Mouse (Mus musculus): Measurements from ENCODE around the gene Ubxn11.

Gene Ubxn11

GRCm38 (mm10) chr4:134090521-134091224 lies 11.7 kb upstream of the Ubxn11 start:
- DNase-seq (ENCODE audit: low spot score): no peak

- DNase-seq (ENCODE audit: low spot score): no peak
Observed at GRCm38 (mm10) chr4:134091225-134091529, 11.2 kb upstream of the Ubxn11 start.

DNA sequence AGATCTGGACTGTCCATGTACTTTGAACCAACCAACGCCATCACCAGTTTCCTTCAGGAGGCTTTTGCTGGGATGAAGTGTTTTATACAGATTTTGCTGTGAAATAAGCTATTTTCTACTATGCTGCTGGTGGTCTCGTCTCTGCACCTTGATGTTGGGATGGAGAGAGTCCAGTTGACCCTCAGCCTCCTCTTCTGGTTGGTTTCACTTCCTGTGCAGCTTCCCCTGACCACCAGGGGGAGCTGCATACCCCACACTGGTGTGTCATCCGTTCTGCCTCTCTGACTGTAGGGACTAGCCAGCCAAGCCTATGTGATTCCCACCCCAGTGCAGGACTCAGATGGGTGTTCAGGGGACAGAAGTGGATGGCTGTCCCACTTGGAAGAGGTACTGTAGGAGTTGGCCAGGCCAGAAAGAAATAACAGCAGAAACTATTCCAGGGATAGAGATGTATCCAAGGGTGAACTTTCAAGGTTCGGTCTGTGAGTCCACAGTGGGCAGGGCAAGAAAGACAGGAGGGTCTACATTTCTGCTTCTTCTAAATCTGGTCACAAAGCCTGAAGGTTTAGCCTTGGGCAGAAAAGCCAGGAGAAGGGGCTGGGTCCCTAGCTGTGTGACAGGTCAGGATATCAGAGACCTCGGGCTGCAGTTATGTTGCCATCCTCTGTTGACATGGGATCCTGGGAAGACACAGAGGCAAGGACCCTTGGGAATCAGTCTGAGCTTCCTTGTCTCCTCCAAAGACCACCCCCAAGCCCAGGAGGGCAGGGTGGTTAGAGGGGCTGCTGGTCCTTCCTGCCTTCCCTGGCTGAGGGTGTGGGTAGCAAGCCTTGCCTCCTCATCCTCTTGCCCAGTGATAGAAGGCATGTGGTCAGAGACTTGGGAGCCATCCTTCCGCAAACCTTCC lies 9.7 kb upstream of the Ubxn11 start:
- DNase-seq (ENCODE audit: low spot score): peak; percentile 61

GRCm38 (mm10) chr4:134094004-134094564 lies 8.3 kb upstream of the Ubxn11 start:
- no peak for DNase-seq (ENCODE audit: low spot score)

DNA sequence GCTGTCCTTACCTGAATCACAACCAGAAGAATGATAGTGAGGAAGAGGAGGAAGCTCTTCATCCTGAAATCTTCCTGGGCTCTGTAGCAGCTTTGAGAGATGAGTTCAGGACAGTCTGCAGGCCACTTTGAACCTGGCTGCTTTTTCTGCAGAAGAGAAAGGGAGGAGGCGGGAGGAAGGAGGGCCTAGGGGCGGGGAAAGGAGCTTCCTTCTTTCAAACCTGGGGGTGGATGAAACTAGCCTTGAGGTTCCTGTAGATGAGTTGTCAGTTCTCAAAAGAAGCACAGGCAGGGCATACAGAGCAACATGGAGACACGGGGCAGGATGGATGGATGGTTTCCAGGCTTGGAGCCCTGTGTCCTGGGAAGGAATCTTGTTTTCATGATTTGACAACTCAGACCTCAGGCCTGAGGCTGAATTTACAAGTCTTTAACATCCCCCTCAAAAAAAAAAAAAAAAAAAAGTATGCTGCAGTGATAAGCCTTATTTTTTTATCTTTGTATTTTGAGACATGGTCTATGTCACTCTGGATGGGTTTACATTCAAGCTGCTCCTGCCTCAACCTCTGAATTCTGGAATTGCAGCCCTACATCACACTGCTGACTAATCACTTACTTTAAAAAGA lies 7.3 kb upstream of the Ubxn11 start, which contains the start of gene Cd52:
TSS of gene Cd52 (minus strand) at position 160 of the 625 bp plus-strand sequence.
- no peak for DNase-seq (ENCODE audit: low spot score)

DNA sequence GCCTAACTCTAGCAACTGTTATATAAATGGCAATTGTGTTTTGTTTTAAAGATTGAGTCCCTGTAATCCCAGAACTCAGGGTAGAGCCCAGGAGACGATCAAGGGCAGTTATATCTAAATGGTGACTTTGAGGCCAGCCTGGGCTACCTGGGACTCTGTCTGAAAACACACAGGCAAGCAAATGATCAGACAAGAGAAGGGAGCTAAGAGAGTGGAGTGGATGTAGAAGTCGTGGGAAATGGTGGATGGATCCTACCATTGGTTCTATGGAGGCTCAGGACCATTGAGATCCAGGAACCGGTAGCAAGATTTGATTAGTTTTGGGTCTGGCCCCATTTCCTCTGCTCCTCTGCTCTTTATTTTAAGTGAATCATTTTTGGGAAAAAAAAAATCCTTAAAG lies 6.2 kb upstream of the Ubxn11 start:
- DNase-seq (ENCODE audit: low spot score): no peak

DNA sequence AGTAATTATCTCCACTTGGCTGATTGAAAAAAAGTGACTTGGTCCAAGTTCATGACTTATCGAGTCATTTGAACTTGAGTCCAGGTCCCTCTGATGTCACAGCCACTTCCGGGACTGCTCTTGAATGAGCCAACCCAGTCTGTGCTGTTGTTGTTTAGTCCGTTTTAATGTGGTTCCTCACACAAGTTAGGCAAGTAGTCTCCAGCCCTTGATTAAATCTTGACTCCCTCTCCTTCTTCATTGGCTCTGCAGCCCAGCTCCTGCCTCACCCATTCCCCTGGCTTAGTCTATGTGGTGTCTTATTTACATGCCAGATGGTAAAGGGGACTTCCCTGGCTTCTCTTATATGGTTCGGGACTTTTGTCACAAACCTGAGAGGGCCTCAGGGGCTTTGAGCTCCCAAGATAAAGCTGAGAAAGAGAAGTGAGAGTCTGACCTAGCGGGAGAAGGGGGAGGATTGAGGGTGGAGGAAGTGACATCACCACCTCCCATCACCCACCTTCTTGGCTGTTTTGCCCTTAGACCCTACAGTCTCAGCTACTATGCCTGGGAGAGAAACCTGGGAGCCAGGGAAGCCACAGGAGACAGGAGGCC lies 5.3 kb upstream of the Ubxn11 start:
- DNase-seq (ENCODE audit: low spot score): no peak

DNA sequence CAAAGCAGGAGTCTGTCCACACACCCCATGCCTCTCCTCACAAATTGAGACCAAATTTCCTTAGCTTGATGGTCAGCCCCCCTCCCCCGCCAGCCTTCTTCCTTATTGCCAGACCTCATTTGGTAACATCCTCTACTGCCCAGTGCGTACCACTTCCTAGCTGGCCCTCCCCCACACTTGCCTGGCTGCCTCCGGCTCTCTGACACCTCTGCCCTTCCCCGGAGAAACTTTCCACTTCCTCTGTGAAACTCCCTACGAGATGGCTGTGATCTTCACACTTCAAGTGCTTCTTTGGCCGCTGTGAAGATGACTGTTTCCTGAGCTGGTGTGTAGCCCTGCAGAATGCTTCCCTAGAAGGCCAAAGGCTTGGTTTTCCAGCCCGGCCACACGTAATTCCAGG lies 3.7 kb upstream of the Ubxn11 start:
- no peak for DNase-seq (ENCODE audit: low spot score)

DNA sequence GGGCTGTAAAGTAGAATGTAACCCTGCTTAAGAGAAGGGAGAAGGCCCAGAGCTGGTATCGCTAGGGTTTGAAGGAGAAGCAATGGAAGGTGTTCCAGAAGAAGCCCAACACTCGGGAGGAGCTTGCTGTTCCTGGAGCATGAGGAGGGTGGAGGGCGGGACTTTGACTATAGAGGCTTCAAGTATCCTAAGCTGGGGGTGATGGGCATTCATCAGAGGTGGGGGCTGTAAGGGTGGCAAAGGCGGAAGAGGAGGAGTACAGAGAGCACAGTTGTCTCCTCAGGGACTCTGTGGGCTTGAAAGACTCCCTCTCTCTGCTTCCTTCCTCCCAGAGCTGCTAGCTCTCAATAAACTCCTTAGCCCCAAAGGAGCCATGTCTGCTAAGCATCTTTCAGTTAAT lies 2.1 kb upstream of the Ubxn11 start:
- DNase-seq (ENCODE audit: low spot score): no peak

DNA sequence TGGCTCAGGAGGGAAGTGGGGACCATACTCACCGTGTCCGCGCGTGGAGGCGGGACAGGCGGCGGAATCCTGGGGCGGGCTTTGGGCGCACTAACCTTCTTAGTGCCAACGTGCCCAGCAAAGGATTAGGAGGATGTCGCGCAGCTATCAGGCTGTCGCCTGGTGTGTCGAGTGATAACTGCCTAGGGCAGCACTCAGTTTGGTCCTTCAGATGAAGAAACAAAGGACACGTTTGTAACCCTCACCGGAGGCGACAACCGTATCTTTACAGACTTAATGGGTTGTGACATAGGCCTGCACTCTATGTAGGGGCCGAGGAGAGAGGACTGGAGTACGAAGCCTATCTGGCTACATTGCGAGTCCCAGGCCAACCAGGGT lies 361 bp downstream of the Ubxn11 start:
- DNase-seq (ENCODE audit: low spot score): no peak

DNA sequence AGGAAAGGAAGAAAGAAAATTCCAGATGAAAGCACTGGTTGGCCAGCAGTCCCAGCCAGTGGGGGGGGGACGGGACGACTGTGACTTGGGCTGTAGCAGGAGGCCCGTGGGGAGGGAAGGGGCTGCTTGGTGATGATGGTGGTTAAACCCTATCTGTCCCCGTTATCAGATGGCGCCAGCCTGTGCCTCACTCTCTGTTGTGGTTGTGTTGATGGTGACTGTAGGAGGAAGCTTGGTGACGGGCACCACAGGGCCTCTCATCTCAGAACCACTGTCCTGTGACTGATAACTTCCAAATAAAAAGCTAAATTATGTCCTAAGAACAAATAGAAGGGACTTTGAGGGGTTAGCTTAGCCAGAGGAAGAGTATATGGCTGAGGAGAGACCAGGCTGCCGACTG lies 3.7 kb downstream of the Ubxn11 start:
- no peak for DNase-seq (ENCODE audit: low spot score)

DNA sequence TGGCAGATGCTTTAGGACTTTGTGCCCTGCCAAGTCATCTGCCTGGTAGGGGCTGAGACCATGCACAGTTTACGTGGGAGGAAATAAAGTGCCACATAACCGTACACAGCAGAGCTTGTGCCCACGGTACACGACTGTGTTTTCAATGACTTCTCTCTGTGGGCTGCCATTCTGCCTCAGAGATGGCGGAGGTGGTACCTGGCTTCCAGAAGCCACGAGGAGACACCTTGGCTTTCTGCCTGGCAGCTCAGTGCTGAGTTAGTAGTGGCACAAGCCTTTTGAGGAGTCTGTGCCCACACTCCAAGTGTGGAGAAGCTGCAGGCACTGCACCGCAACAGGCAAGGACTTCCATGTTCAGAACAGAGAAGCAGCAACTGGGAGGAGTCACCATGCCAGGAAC lies 5.4 kb downstream of the Ubxn11 start:
- no peak for DNase-seq (ENCODE audit: low spot score)

DNA sequence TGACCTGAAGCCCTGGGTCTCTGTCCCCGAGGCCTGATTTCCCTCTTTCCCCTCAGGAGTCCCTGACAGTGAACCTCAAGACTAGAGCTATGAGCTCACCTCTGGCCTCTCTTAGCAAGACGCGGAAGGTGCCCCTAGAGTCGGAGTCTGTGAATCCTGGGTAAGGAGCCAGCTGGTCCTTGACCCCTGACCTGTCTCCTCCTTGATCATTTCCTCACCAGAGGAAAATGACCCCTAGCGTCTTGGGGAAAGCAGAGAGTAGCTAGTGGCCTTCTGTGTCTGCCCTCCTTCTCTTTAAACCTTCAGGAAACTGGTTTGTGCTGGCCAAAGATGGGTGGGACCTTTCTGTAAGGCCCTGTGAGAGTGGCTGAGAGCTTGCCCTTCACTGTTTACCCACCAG lies 5.8 kb downstream of the Ubxn11 start:
- DNase-seq (ENCODE audit: low spot score): no peak

DNA sequence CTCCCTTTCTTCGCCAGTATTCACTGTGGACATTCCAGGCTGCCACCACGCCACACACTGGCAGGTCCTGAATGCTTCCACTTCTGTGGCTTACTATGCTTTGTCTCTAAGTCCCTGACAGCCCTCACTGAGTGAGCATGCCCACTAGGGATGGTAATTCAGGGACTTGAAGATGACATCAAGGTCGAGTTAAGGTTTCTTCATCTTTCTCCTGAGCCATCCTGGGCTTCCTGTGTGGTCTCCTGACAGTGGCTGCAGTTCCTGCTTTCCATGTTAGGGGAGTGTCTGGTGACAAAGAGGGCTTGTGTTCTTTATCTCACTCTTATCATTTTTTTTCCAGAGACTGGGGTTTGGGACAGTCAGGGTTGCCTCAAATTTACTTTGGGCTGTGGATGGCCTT lies 8.3 kb downstream of the Ubxn11 start:
- no peak for DNase-seq (ENCODE audit: low spot score)

- no peak for DNase-seq (ENCODE audit: low spot score)
Observed at GRCm38 (mm10) chr4:134112403-134112802, 10.0 kb downstream of the Ubxn11 start.

DNA sequence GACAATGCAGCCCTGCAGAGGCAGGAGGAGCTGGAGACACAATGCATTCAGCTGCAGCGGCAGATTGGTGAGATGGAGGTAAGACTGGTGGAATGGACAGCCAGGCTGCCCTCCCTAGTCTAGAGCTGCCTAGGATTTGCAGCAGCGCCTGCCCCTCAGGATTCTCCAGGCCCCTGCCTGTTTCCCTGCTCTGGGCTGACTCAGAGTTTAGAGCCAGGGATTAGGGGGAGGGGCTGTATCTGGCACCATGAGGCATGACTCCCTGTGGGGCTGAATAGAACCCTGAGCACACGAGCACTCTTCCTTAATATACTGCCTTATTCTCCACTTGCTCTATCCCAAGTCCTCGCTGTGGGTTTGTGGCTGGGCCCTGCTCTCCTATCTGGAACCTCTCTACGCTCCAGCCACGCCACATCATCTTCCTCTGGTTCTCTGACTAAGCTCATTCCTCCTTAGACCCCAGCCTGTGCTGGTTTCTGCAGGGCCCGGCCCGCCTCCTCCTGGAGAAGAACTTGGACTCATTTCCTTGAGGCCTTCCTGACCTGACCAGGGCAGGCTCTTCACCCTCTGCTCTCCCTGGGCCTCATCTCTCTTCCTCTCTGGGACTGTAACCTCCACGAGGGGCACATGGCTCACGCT lies 11.1 kb downstream of the Ubxn11 start:
- no peak for DNase-seq (ENCODE audit: low spot score)

- no peak for DNase-seq (ENCODE audit: low spot score)
Observed at GRCm38 (mm10) chr4:134114038-134114437, 11.7 kb downstream of the Ubxn11 start.

DNA sequence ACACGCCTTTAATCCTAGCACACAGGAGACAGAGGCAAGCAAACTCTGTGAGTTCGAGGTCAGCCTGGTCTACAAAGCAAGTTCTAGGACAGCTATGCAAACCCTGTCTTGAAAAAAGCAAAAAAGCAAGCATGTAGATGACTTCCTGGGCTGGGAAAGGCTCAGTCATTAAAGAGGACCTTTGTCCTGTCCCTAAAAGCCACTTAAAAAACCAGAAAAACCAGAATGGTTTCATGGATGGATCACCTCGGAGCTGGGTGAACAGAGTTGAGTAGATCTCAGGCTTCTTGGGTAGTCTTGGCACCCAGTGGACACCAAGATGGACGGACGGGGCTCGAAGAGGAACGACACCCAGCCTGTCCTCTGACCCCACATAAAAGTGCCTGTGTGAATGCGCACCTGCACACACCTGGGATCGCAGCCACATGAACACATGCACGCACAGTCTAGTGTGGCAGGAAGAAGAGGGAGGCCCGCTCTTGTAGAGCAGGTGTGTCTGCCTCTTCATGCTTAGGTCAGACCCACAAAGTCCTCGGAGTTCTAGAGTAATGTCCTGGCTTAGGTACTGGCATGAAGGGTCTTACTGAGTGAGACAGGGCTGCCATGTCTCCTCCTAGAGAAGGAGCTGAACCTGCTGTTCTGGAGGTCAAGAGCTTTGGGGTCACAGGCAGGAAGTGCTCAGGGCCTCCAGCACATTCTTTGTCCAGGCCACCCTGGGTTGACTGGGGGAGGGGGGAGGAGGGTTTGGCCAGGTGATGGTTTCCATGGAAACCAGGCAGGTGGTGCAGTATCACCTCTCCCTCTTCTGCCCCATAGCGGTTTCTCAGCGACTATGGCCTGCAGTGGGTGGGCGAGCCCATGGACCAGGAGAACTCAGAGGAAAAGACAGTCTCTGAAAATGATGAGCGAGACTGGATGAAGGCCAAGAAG lies 13.1 kb downstream of the Ubxn11 start:
- DNase-seq (ENCODE audit: low spot score): no peak

GRCm38 (mm10) chr4:134116501-134116900 lies 14.1 kb downstream of the Ubxn11 start:
- DNase-seq (ENCODE audit: low spot score): no peak

- no peak for DNase-seq (ENCODE audit: low spot score)
Observed at GRCm38 (mm10) chr4:134117012-134117411, 14.6 kb downstream of the Ubxn11 start.

All from urinary bladder, postnatal 14 days (tissue).